Mouse (Mus musculus) Muller cell, postnatal 12 days (primary cell): ENCODE data around the gene Drosha.
"Not testable (repeated sequence)": the region's sequence is repeated elsewhere in the genome, so short reads cannot be mapped to it uniquely, and the experiment has no call there.

Experiments used
- DNase-seq: peaks from one replicate; pipeline ENCODE4 v3.0.0-alpha.2; 2015; ENCODE audit errors: inconsistent ontology term

Drosha gene

DNA sequence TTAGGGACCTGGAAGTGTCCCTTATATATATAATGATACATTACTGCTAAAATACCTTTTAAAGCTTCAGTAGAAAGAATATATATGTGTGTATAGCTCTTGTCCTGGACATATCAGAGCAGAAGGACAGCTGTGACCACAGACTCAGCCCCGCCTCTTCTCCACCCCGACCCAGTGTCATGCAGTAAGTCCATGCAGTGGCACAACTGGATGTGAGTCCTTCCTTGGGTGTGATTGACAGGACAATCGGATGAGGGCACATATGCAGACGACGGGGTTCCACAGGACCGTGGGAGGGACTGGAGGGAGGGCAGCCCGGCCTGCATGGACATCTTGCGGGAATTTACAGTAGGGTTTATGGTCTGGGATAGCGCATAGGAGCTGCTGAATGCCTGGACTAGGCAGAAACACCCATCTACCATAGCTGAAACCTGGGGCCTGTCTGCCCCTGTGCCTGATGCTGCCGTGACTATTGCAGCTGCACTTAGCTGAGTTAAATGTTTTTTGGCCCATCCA, 111.7 kb downstream of the Drosha start:
- no peak for DNase-seq

DNA sequence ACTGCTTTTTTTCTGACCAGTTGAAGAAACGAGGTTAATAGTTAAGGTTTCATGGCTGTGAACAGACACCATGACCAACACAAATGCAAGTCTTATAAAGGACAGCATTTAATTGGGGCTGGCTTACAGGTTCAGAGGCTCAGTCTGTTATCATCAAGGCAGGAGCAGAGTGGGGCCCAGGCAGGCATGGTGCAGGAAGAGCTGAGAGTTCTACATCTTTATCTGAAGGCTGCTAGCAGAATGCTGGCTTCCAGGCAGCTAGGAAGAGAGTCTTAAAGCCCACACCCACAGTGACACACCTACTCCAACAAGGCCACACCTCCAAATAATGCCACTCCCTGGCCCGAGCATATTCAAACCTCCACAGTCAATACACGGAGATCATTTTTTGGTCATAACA, 112.7 kb downstream of the Drosha start:
- DNase-seq, result not testable (repeated sequence)

GRCm38 (mm10) chr15:12941106-12941505, 116.5 kb downstream of the Drosha start:
- DNase-seq, result no peak

DNA sequence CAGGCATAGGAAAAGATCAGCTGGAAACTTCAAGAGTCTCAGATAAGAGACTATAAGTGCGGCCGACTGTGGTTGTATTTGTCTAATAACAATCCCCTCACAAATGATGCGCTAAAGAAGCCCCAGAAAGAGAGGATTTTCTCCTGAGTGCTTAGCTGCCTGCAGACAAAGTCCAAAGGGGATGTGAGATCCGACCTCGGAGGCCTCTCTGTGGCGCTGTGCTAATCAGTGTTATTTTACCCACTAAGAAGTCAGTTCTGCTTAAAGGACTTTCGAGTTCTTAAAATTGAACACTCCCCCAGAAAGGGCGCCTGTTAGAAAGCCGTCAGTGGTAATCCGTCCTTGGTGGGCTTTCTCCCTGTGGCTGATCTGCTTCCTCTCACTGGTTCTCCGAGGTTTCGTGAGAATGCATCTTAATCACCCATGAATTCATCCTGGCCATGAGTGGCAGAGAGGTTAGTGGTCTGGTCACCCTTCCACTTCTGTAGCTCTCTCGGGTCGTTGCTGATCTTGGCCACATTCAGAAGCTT, 117.1 kb downstream of the Drosha start:
- DNase-seq, result no peak

DNA sequence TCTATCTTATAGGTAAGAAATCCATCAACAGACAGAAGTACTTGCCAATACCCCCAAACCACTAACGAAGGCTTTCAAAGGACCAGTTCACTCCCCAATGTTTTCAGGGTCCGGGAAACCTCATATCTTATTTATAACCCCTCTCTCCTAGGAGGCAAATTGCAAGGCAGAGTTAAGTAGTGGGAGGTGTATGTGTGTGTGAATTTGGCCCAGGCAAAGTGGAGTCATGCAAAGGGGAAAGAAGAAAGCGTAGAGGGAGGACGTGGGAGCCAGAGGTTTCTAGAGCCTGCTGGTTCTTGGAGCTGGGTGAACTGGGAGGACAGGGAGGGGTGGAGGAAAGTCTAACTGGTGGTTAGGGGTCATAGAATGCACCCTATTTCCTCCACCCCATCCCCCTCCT, 117.8 kb downstream of the Drosha start:
- DNase-seq, result no peak

- no peak for DNase-seq
Measured at GRCm38 (mm10) chr15:12958051-12958450, 133.4 kb downstream of the Drosha start.

DNA sequence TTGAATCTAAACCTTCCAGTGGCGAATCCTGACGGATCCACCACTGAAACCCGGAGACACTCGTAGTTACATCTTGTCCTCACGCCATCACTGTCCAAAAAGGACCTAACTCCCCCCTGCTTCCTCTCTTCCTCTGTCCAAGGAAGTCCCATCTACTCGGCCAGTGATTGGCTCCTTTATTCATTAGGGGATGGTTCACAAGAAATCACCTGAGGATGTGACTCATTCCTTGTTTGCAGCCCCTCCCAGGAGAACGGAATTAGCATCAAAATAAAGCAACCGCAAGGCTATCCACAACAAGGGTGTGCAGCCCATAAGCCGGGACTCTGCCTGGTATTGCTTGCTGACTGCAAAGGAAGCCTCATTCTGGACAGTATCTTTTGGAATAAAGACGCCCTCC, 137.6 kb downstream of the Drosha start:
- no peak for DNase-seq

DNA sequence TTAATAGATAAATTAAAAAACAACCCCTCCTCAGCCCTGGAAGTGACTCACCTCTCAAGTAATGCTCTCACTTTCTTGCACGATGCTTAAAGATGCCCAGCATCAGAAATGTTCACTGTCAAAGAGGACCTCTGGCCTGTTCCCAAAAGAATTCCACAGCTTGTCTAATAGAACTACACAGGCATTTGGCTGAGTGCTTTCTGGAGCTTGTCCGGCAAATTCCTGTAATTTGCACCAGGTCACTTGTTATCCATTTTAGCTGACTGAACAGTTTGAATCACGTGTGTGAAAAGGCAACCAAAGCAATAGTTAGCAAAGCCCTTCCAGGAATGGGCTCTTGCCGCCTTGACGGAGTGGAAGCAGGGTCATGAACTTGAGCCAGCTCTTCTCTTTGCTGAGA, 140.6 kb downstream of the Drosha start:
- DNase-seq, result peak; percentile 88

GRCm38 (mm10) chr15:12968815-12969214, 144.2 kb downstream of the Drosha start:
- no peak for DNase-seq

GRCm38 (mm10) chr15:12972441-12972840, 147.8 kb downstream of the Drosha start:
- no peak for DNase-seq
